Mouse (Mus musculus): ENCODE measurements around the gene Ift22. TPM values are rescaled to one million over a fixed set of nuclear protein-coding genes. Genes with fewer than 3 reads are reported as not detected.

Gene Ift22
- total and polyA plus RNA-seq, 3 experiments, result 6.1 to 10.5 (median 6.5) TPM

GRCm38 (mm10) chr5:136958991-136959605 lies 51.1 kb downstream of the Ift22 start:
- DNase-seq (ENCODE audit: low spot score), result no peak
- no peaks in the 10 kb centered on the region for H3K27me3 ChIP-seq (ENCODE audit: insufficient read depth, low read length)
- H3K4me3 ChIP-seq (ENCODE audit: low read depth, low read length), result no peak overlapping the region
- no peaks in the 10 kb centered on the region for H3K9me3 ChIP-seq (replicated peaks)
- TF ChIP-seq POLR2AphosphoS5 (IDR thresholded peaks at IDR 0.05; ENCODE audit: insufficient replicate concordance, low read depth, low read length) (no peak), TAL1 (conservative IDR thresholded peaks at IDR 0.05; ENCODE audit: low read depth, low read length) (no peak)
- ATAC-seq (ENCODE audit: extremely low read depth, insufficient number of reproducible peaks, low FRiP score, poor library complexity, severe bottlenecking), result no peak
- peaks cover 77% of the 10 kb centered on the region for H3K36me3 ChIP-seq (replicated peaks)
- H3K4me1 ChIP-seq (ENCODE audit: insufficient read depth, low read depth, low read length), result peaks cover 60% of the 10 kb centered on the region

GRCm38 (mm10) chr5:136960053-136960452 lies 52.1 kb downstream of the Ift22 start:
- H3K4me1 ChIP-seq (ENCODE audit: insufficient read depth, low read depth, low read length), result peaks cover 66% of the 10 kb centered on the region
- no peaks in the 10 kb centered on the region for H3K27me3 ChIP-seq (ENCODE audit: insufficient read depth, low read length)
- H3K36me3 ChIP-seq (replicated peaks), result peaks cover 78% of the 10 kb centered on the region
- ATAC-seq (ENCODE audit: extremely low read depth, insufficient number of reproducible peaks, low FRiP score, poor library complexity, severe bottlenecking) (no peak), DNase-seq (ENCODE audit: low spot score) (no peak)
- H3K9me3 ChIP-seq (replicated peaks), result no peaks in the 10 kb centered on the region
- TF ChIP-seq POLR2AphosphoS5 (IDR thresholded peaks at IDR 0.05; ENCODE audit: insufficient replicate concordance, low read depth, low read length) (no peak), CTCF (IDR thresholded peaks at IDR 0.05; ENCODE audit: low read depth, low read length) (no peak), GATA2 (IDR thresholded peaks at IDR 0.05; ENCODE audit: borderline replicate concordance, low read depth, low read length) (no peak), TAL1 (conservative IDR thresholded peaks at IDR 0.05; ENCODE audit: low read depth, low read length) (no peak), GATA1 (IDR thresholded peaks at IDR 0.05; ENCODE audit: borderline replicate concordance, low read length) (no peak)
- no peak overlapping the region for H3K4me3 ChIP-seq (ENCODE audit: low read depth, low read length)

DNA sequence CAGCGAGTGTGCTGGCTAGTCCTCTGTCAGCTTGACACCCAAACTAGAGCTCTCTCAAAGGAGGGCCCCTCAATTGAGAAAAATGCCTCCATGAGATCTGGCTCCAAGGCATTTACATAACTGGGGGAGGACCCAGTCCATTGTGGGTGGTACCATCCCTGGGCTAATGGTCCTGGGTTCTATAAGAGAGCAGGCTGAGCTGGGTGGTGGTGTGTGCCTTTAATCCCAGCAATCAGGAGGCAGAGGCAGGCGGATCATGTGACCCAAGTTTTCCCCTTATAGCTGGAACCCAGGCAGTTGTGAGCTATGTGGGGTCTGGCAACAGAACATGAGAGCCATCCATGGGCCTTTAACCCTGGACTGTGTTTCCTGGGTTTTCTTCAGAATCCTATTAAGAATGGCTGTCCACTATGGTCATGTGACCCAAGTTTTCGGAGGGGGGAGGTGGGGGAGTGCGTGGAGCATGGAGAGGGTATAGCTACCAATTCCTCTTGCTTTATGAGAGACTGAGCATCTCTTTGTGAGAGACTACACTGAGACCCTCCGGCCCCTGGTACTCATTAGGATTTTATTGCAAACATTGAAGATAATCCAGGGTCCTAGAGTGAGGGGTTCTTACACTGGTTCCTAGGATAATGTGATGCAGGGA lies 53.5 kb downstream of the Ift22 start:
- ATAC-seq (ENCODE audit: extremely low read depth, insufficient number of reproducible peaks, low FRiP score, poor library complexity, severe bottlenecking) (no peak), DNase-seq (ENCODE audit: low spot score) (peak; percentile 11)
- H3K36me3 ChIP-seq (replicated peaks), result peaks cover 81% of the 10 kb centered on the region
- H3K9me3 ChIP-seq (replicated peaks), result no peaks in the 10 kb centered on the region
- H3K27me3 ChIP-seq (ENCODE audit: insufficient read depth, low read length), result no peaks in the 10 kb centered on the region
- H3K4me1 ChIP-seq (ENCODE audit: insufficient read depth, low read depth, low read length), result peaks cover 71% of the 10 kb centered on the region
- peak overlapping the region; percentile 76 for H3K4me3 ChIP-seq (ENCODE audit: low read depth, low read length)
- no peak for TF ChIP-seq GATA2 (IDR thresholded peaks at IDR 0.05; ENCODE audit: borderline replicate concordance, low read depth, low read length)
- no peak for TF ChIP-seq GATA1 (IDR thresholded peaks at IDR 0.05; ENCODE audit: borderline replicate concordance, low read length)

DNA sequence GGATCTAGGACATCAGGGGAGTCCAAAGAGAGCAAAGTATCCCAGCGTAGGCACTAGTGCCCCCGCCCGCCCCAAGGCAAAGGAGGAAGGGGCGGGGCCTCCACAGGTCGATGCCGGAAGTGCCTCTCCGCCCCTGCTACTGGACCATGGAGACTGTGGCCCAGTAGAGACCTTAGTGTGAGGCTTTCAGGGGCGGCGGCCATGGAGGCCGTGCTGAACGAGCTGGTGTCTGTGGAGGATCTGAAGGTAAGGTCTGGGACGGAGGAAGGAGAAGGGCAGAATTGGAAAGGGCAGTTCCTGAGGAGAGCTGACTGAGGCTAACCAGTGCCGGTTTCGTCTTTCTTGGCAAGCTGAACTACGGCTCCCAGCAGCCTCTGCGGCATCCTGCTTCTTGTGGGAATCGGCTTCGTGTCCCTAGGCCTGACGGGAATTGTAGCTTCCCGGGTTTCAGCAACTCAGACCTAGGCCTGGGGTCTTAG lies 54.1 kb downstream of the Ift22 start:
- DNase-seq (ENCODE audit: low spot score) (peak; percentile 87), ATAC-seq (ENCODE audit: extremely low read depth, insufficient number of reproducible peaks, low FRiP score, poor library complexity, severe bottlenecking) (peak; percentile 84)
- no peaks in the 10 kb centered on the region for H3K9me3 ChIP-seq (replicated peaks)
- H3K36me3 ChIP-seq (replicated peaks), result peaks cover 81% of the 10 kb centered on the region
- peak overlapping the region; percentile 76 for H3K4me3 ChIP-seq (ENCODE audit: low read depth, low read length)
- TF ChIP-seq POLR2AphosphoS5 (IDR thresholded peaks at IDR 0.05; ENCODE audit: insufficient replicate concordance, low read depth, low read length), result no peak
- no peak for TF ChIP-seq GATA1 (IDR thresholded peaks at IDR 0.05; ENCODE audit: borderline replicate concordance, low read length)
- TF ChIP-seq TAL1 (conservative IDR thresholded peaks at IDR 0.05; ENCODE audit: low read depth, low read length), result no peak
- TF ChIP-seq GATA2 (IDR thresholded peaks at IDR 0.05; ENCODE audit: borderline replicate concordance, low read depth, low read length), result no peak
- TF ChIP-seq CTCF (IDR thresholded peaks at IDR 0.05; ENCODE audit: low read depth, low read length), result no peak
- no peaks in the 10 kb centered on the region for H3K27me3 ChIP-seq (ENCODE audit: insufficient read depth, low read length)
- peaks cover 73% of the 10 kb centered on the region for H3K4me1 ChIP-seq (ENCODE audit: insufficient read depth, low read depth, low read length)

GRCm38 (mm10) chr5:136962501-136962900 lies 54.6 kb downstream of the Ift22 start:
- peak overlapping the region; percentile 76 for H3K4me3 ChIP-seq (ENCODE audit: low read depth, low read length)
- peaks cover 77% of the 10 kb centered on the region for H3K4me1 ChIP-seq (ENCODE audit: insufficient read depth, low read depth, low read length)
- H3K36me3 ChIP-seq (replicated peaks), result peaks cover 81% of the 10 kb centered on the region
- H3K27me3 ChIP-seq (ENCODE audit: insufficient read depth, low read length), result no peaks in the 10 kb centered on the region
- no peaks in the 10 kb centered on the region for H3K9me3 ChIP-seq (replicated peaks)
- TF ChIP-seq POLR2AphosphoS5 (IDR thresholded peaks at IDR 0.05; ENCODE audit: insufficient replicate concordance, low read depth, low read length), result no peak
- TF ChIP-seq CTCF (IDR thresholded peaks at IDR 0.05; ENCODE audit: low read depth, low read length), result peak; percentile 88
- DNase-seq (ENCODE audit: low spot score), result peak; percentile 87
- ATAC-seq (ENCODE audit: extremely low read depth, insufficient number of reproducible peaks, low FRiP score, poor library complexity, severe bottlenecking), result 0 out of 2 replicates have a peak, but pooled peaks have one; percentile 12

DNA sequence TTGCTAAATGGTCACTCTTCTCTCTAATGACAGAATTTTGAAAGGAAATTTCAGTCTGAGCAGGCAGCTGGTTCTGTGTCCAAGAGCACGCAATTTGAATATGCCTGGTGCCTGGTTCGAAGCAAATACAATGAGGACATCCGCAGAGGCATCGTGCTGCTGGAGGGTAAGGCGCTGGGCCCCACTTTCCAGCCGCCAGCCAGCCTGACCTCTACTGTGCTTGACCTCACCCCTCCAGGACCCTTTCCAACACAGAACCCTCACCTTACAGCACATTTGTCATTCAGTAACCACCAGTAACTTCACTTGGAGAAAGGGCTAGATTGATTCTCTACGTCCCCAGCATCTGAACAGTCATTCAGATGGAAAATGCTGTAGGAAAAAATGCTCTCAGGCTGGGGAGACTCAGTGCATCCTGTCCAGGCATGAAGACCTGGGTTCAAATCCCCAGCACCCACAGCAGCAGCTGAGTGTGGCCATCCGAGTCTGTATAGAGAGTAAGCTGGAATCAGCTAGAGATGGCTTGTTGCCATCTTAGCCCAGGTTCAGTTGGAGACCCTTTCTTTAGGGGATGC lies 55.1 kb downstream of the Ift22 start:
- peaks cover 82% of the 10 kb centered on the region for H3K4me1 ChIP-seq (ENCODE audit: insufficient read depth, low read depth, low read length)
- DNase-seq (ENCODE audit: low spot score) (no peak), ATAC-seq (ENCODE audit: extremely low read depth, insufficient number of reproducible peaks, low FRiP score, poor library complexity, severe bottlenecking) (no peak)
- TF ChIP-seq TAL1 (conservative IDR thresholded peaks at IDR 0.05; ENCODE audit: low read depth, low read length), result no peak
- TF ChIP-seq GATA2 (IDR thresholded peaks at IDR 0.05; ENCODE audit: borderline replicate concordance, low read depth, low read length), result no peak
- no peak for TF ChIP-seq GATA1 (IDR thresholded peaks at IDR 0.05; ENCODE audit: borderline replicate concordance, low read length)
- no peak for TF ChIP-seq POLR2AphosphoS5 (IDR thresholded peaks at IDR 0.05; ENCODE audit: insufficient replicate concordance, low read depth, low read length)
- TF ChIP-seq CTCF (IDR thresholded peaks at IDR 0.05; ENCODE audit: low read depth, low read length), result no peak
- no peaks in the 10 kb centered on the region for H3K9me3 ChIP-seq (replicated peaks)
- no peaks in the 10 kb centered on the region for H3K27me3 ChIP-seq (ENCODE audit: insufficient read depth, low read length)
- peaks cover 81% of the 10 kb centered on the region for H3K36me3 ChIP-seq (replicated peaks)
- peak overlapping the region; percentile 76; the same call in 1 of the 2 replicates for H3K4me3 ChIP-seq (ENCODE audit: low read depth, low read length)

Other genes starting within 250 kb of the Ift22 start
- gene Myl10, start 215.0 kb upstream of the Ift22 start, total RNA-seq (2014; fragmentation: Nextera tagmentation), result not detected in 2 replicates
- gene Myl10, start 215.0 kb upstream of the Ift22 start, total RNA-seq (2017), result not detected in 2 replicates
- not detected in 2 replicates for gene Myl10, start 215.0 kb upstream of the Ift22 start, polyA plus RNA-seq (2012)
- not detected in 2 replicates for gene Col26a1, start 24.9 kb upstream of the Ift22 start, total RNA-seq (2014; fragmentation: Nextera tagmentation)
- gene Col26a1, start 24.9 kb upstream of the Ift22 start, total RNA-seq (2017), result 0.23 and 0.38 TPM in 2 replicates
- gene Col26a1, start 24.9 kb upstream of the Ift22 start, polyA plus RNA-seq (2012), result not detected in 2 replicates
- gene Fis1, start 45.1 kb downstream of the Ift22 start, total RNA-seq (2014; fragmentation: Nextera tagmentation), result 143 and 157 TPM in 2 replicates
- gene Fis1, start 45.1 kb downstream of the Ift22 start, total RNA-seq (2017), result 152 and 170 TPM in 2 replicates
- 439 and 593 TPM in 2 replicates for gene Fis1, start 45.1 kb downstream of the Ift22 start, polyA plus RNA-seq (2012)
- 1.6 TPM in 1 of 2 replicates, not detected in the other for gene Cldn15, start 58.5 kb downstream of the Ift22 start, total RNA-seq (2014; fragmentation: Nextera tagmentation)
- 0.05 TPM in 1 of 2 replicates, not detected in the other for gene Cldn15, start 58.5 kb downstream of the Ift22 start, total RNA-seq (2017)
- 0.08 and 0.13 TPM in 2 replicates for gene Cldn15, start 58.5 kb downstream of the Ift22 start, polyA plus RNA-seq (2012)
- 21.4 and 39.8 TPM in 2 replicates for gene Plod3, start 78.9 kb downstream of the Ift22 start, total RNA-seq (2014; fragmentation: Nextera tagmentation)
- 19.7 and 20.7 TPM in 2 replicates for gene Plod3, start 78.9 kb downstream of the Ift22 start, total RNA-seq (2017)
- gene Plod3, start 78.9 kb downstream of the Ift22 start, polyA plus RNA-seq (2012), result 33.1 and 33.9 TPM in 2 replicates
- gene Znhit1, start 79.9 kb downstream of the Ift22 start, total RNA-seq (2014; fragmentation: Nextera tagmentation), result 88.7 and 113 TPM in 2 replicates
- 35.5 and 43.4 TPM in 2 replicates for gene Znhit1, start 79.9 kb downstream of the Ift22 start, total RNA-seq (2017)
- 247 and 287 TPM in 2 replicates for gene Znhit1, start 79.9 kb downstream of the Ift22 start, polyA plus RNA-seq (2012)
- not detected in 2 replicates for gene Vgf, start 118.2 kb downstream of the Ift22 start, total RNA-seq (2014; fragmentation: Nextera tagmentation)
- 0.06 and 0.11 TPM in 2 replicates for gene Vgf, start 118.2 kb downstream of the Ift22 start, total RNA-seq (2017)
- gene Vgf, start 118.2 kb downstream of the Ift22 start, polyA plus RNA-seq (2012), result 0.56 and 0.59 TPM in 2 replicates
- gene Ap1s1, start 138.0 kb downstream of the Ift22 start, total RNA-seq (2014; fragmentation: Nextera tagmentation), result 36.8 and 37.5 TPM in 2 replicates
- 104 and 115 TPM in 2 replicates for gene Ap1s1, start 138.0 kb downstream of the Ift22 start, total RNA-seq (2017)
- gene Ap1s1, start 138.0 kb downstream of the Ift22 start, polyA plus RNA-seq (2012), result 136 and 173 TPM in 2 replicates
- 76.9 and 92.3 TPM in 2 replicates for gene Serpine1, start 164.1 kb downstream of the Ift22 start, total RNA-seq (2014; fragmentation: Nextera tagmentation)
- 18.6 and 20.4 TPM in 2 replicates for gene Serpine1, start 164.1 kb downstream of the Ift22 start, total RNA-seq (2017)
- gene Serpine1, start 164.1 kb downstream of the Ift22 start, polyA plus RNA-seq (2012), result 1.1 and 1.9 TPM in 2 replicates
- 29.7 and 55.3 TPM in 2 replicates for gene Trim56, start 208.1 kb downstream of the Ift22 start, total RNA-seq (2014; fragmentation: Nextera tagmentation)
- 25.8 and 34.1 TPM in 2 replicates for gene Trim56, start 208.1 kb downstream of the Ift22 start, total RNA-seq (2017)
- 16.7 and 19.2 TPM in 2 replicates for gene Trim56, start 208.1 kb downstream of the Ift22 start, polyA plus RNA-seq (2012)
- not detected in 2 replicates for gene Muc3, start 241.2 kb downstream of the Ift22 start, total RNA-seq (2014; fragmentation: Nextera tagmentation)
- 0.12 TPM in 1 of 2 replicates, not detected in the other for gene Muc3, start 241.2 kb downstream of the Ift22 start, total RNA-seq (2017)
- gene Muc3, start 241.2 kb downstream of the Ift22 start, polyA plus RNA-seq (2012), result not detected in 2 replicates

Data from G1E (cell line).